Mouse (Mus musculus): ENCODE results near the gene Deaf1. TPM values are rescaled to one million over a fixed set of nuclear protein-coding genes. Genes with fewer than 3 reads are reported as not detected.

Deaf1 gene
- polyA plus RNA-seq, 1 experiment from 2014 or later = 42.5 TPM

GRCm38 (mm10) chr7:141278766-141279590, 48.5 kb downstream of the Deaf1 start, which contains the start of gene Sct:
TSS of gene Sct (minus strand) at chr7:141279133.
- Histone ChIP-seq H3K27ac (ENCODE audit: low read depth, low read length) (no peak within 1 kb of the TSS), H3K4me2 (peak within 1 kb of the TSS; percentile 97), H3K4me3 (ENCODE audit: low read depth, low read length) (peak within 1 kb of the TSS; percentile 50), H3K4me1 (ENCODE audit: control insufficient read depth, insufficient read depth, low read length) (peaks cover 3% of the 10 kb centered on the region; the same call in 1 of the 2 replicates), H3K27me3 (ENCODE audit: control insufficient read depth, insufficient read depth, low read length) (peaks cover 18% of the 10 kb centered on the region), H3K9ac (ENCODE audit: low read depth, low read length) (peak within 1 kb of the TSS; percentile 56), H3K9me3 (replicated peaks; ENCODE audit: control insufficient read depth, low read length) (no peaks in the 10 kb centered on the region), H3K36me3 (ENCODE audit: control insufficient read depth, insufficient read depth, low read length) (no peaks in the 10 kb centered on the region)
- whole genome bisulfite sequencing (ENCODE audit: insufficient replicate concordance) = 3% methylated on average over 42 of the region's 46 CpGs
- 0 out of 2 replicates have a peak, but pooled peaks have one; percentile 15 for ATAC-seq (replicated peaks; ENCODE audit: insufficient number of reproducible peaks, low FRiP score, low TSS enrichment)

- H3K4me2 ChIP-seq = peak overlapping the region; percentile 97
- no peaks in the 10 kb centered on the region for H3K36me3 ChIP-seq (ENCODE audit: control insufficient read depth, insufficient read depth, low read length)
- no peak overlapping the region for H3K4me3 ChIP-seq (ENCODE audit: low read depth, low read length)
- no peak for ATAC-seq (replicated peaks; ENCODE audit: insufficient number of reproducible peaks, low FRiP score, low TSS enrichment)
- no peaks in the 10 kb centered on the region for H3K9me3 ChIP-seq (replicated peaks; ENCODE audit: control insufficient read depth, low read length)
- H3K27ac ChIP-seq (ENCODE audit: low read depth, low read length) = no peak overlapping the region
- H3K4me1 ChIP-seq (ENCODE audit: control insufficient read depth, insufficient read depth, low read length) = peaks cover 3% of the 10 kb centered on the region; the same call in 1 of the 2 replicates
- peaks cover 18% of the 10 kb centered on the region for H3K27me3 ChIP-seq (ENCODE audit: control insufficient read depth, insufficient read depth, low read length)
- no peak overlapping the region for H3K9ac ChIP-seq (ENCODE audit: low read depth, low read length)
- WGBS (ENCODE audit: insufficient replicate concordance) = 62% methylated on average over 11 of the region's 11 CpGs
Measured at GRCm38 (mm10) chr7:141277701-141278678, 49.5 kb downstream of the Deaf1 start.

GRCm38 (mm10) chr7:141276546-141276945, 50.9 kb downstream of the Deaf1 start, which contains the start of gene Cdhr5:
TSS of gene Cdhr5 (minus strand) at chr7:141276786.
- Histone ChIP-seq H3K9ac (ENCODE audit: low read depth, low read length) (no peak within 1 kb of the TSS), H3K36me3 (ENCODE audit: control insufficient read depth, insufficient read depth, low read length) (no peaks in the 10 kb centered on the region), H3K4me1 (ENCODE audit: control insufficient read depth, insufficient read depth, low read length) (peaks cover 3% of the 10 kb centered on the region; the same call in 1 of the 2 replicates), H3K27ac (ENCODE audit: low read depth, low read length) (no peak within 1 kb of the TSS), H3K4me3 (ENCODE audit: low read depth, low read length) (no peak within 1 kb of the TSS), H3K4me2 (no peak within 1 kb of the TSS), H3K9me3 (replicated peaks; ENCODE audit: control insufficient read depth, low read length) (no peaks in the 10 kb centered on the region), H3K27me3 (ENCODE audit: control insufficient read depth, insufficient read depth, low read length) (peaks cover 18% of the 10 kb centered on the region)
- no peak for ATAC-seq (replicated peaks; ENCODE audit: insufficient number of reproducible peaks, low FRiP score, low TSS enrichment)
- 72% methylated on average over 11 of the region's 11 CpGs for WGBS (ENCODE audit: insufficient replicate concordance)

- H3K4me2 ChIP-seq = no peak overlapping the region
- no peak for ATAC-seq (replicated peaks; ENCODE audit: insufficient number of reproducible peaks, low FRiP score, low TSS enrichment)
- WGBS (ENCODE audit: insufficient replicate concordance) = 88% methylated on average over 9 of the region's 9 CpGs
- no peaks in the 10 kb centered on the region for H3K36me3 ChIP-seq (ENCODE audit: control insufficient read depth, insufficient read depth, low read length)
- H3K9me3 ChIP-seq (replicated peaks; ENCODE audit: control insufficient read depth, low read length) = no peaks in the 10 kb centered on the region
- peaks cover 18% of the 10 kb centered on the region for H3K27me3 ChIP-seq (ENCODE audit: control insufficient read depth, insufficient read depth, low read length)
- peaks cover 3% of the 10 kb centered on the region; the same call in 1 of the 2 replicates for H3K4me1 ChIP-seq (ENCODE audit: control insufficient read depth, insufficient read depth, low read length)
- H3K9ac ChIP-seq (ENCODE audit: low read depth, low read length) = no peak overlapping the region
- H3K27ac ChIP-seq (ENCODE audit: low read depth, low read length) = no peak overlapping the region
- H3K4me3 ChIP-seq (ENCODE audit: low read depth, low read length) = no peak overlapping the region
Measured at GRCm38 (mm10) chr7:141275356-141275755, 52.1 kb downstream of the Deaf1 start.

DNA sequence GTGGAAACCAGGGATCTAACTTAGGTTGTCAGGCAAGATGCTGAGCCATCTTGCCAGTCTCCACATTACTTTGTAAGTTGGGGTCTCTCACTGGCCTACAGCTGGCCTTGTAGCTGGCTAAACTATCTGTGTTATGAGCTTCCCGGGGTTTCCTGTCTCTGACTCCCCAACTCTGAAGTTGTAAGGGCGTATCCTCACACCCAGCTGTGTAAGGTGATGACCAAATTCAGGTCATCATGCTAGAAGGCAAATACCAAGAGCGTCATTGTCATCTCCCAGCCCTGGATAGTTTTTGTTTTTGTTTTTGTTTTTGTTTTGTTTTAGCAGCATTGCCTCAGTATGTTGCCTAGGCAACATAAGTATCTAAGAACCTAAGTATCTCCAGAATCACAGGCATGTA, 56.9 kb downstream of the Deaf1 start:
- H3K27ac ChIP-seq (ENCODE audit: low read depth, low read length) = no peak overlapping the region
- no peak overlapping the region for H3K4me2 ChIP-seq
- WGBS (ENCODE audit: insufficient replicate concordance) = 87% methylated on average over 3 of the region's 3 CpGs
- no peaks in the 10 kb centered on the region for H3K27me3 ChIP-seq (ENCODE audit: control insufficient read depth, insufficient read depth, low read length)
- no peaks in the 10 kb centered on the region for H3K9me3 ChIP-seq (replicated peaks; ENCODE audit: control insufficient read depth, low read length)
- H3K36me3 ChIP-seq (ENCODE audit: control insufficient read depth, insufficient read depth, low read length) = no peaks in the 10 kb centered on the region
- no peak for ATAC-seq (replicated peaks; ENCODE audit: insufficient number of reproducible peaks, low FRiP score, low TSS enrichment)
- no peak overlapping the region for H3K4me3 ChIP-seq (ENCODE audit: low read depth, low read length)
- H3K4me1 ChIP-seq (ENCODE audit: control insufficient read depth, insufficient read depth, low read length) = peaks cover 3% of the 10 kb centered on the region; the same call in 1 of the 2 replicates
- H3K9ac ChIP-seq (ENCODE audit: low read depth, low read length) = no peak overlapping the region

GRCm38 (mm10) chr7:141269273-141269545, 58.3 kb downstream of the Deaf1 start:
- no peaks in the 10 kb centered on the region for H3K27me3 ChIP-seq (ENCODE audit: control insufficient read depth, insufficient read depth, low read length)
- ATAC-seq (replicated peaks; ENCODE audit: insufficient number of reproducible peaks, low FRiP score, low TSS enrichment) = no peak
- H3K36me3 ChIP-seq (ENCODE audit: control insufficient read depth, insufficient read depth, low read length) = no peaks in the 10 kb centered on the region
- WGBS (ENCODE audit: insufficient replicate concordance) = 54% methylated on average over 14 of the region's 14 CpGs
- H3K27ac ChIP-seq (ENCODE audit: low read depth, low read length) = no peak overlapping the region
- H3K4me2 ChIP-seq = peak overlapping the region; percentile 38
- H3K4me3 ChIP-seq (ENCODE audit: low read depth, low read length) = 0 out of 2 replicates have a peak overlapping the region, but pooled peaks have one; percentile 5
- H3K9ac ChIP-seq (ENCODE audit: low read depth, low read length) = no peak overlapping the region
- no peaks in the 10 kb centered on the region for H3K9me3 ChIP-seq (replicated peaks; ENCODE audit: control insufficient read depth, low read length)
- peaks cover 11% of the 10 kb centered on the region; the same call in 1 of the 2 replicates for H3K4me1 ChIP-seq (ENCODE audit: control insufficient read depth, insufficient read depth, low read length)

- Histone ChIP-seq H3K27ac (ENCODE audit: low read depth, low read length) (no peak overlapping the region), H3K4me3 (ENCODE audit: low read depth, low read length) (0 out of 2 replicates have a peak overlapping the region, but pooled peaks have one; percentile 5), H3K27me3 (ENCODE audit: control insufficient read depth, insufficient read depth, low read length) (no peaks in the 10 kb centered on the region), H3K9ac (ENCODE audit: low read depth, low read length) (no peak overlapping the region), H3K36me3 (ENCODE audit: control insufficient read depth, insufficient read depth, low read length) (peaks cover 3% of the 10 kb centered on the region), H3K4me1 (ENCODE audit: control insufficient read depth, insufficient read depth, low read length) (peaks cover 11% of the 10 kb centered on the region; the same call in 1 of the 2 replicates), H3K9me3 (replicated peaks; ENCODE audit: control insufficient read depth, low read length) (no peaks in the 10 kb centered on the region), H3K4me2 (peak overlapping the region; percentile 38)
- 62% methylated on average over 24 of the region's 24 CpGs for WGBS (ENCODE audit: insufficient replicate concordance)
- no peak for ATAC-seq (replicated peaks; ENCODE audit: insufficient number of reproducible peaks, low FRiP score, low TSS enrichment)
Measured at GRCm38 (mm10) chr7:141268466-141269272, 58.8 kb downstream of the Deaf1 start.
